Mouse (Mus musculus) spleen, postnatal 36 days (tissue): Measurements from ENCODE around the gene Ddx6.

Experiments used
- DNase-seq, 2 experiments: peaks; one replicate each; pipeline ENCODE4 v3.0.0; 2022; ENCODE audit warnings: low spot score in 2 of 2, mixed read lengths in 1 of 2

Ddx6 gene

DNA sequence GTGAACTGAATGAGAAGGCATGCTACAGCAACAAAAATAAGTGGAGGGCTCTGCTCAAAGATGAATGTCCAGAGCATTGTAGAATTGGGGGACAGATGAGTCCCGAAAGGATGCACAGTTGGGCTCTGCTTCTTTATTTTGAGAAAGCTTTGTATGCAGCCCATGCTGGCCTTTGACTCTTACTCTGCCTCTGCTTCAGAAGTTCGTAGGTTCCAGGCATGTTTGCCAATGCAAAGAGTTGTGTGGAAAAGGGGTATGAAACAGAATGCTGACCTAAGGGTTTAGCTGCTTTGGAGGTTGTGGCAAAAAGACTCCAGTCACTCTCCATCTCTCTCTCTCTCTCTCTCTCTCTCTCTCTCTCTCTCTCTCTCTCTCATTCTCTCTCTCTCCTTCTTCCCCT lies 36.9 kb downstream of the Ddx6 start:
- DNase-seq: no peak

DNA sequence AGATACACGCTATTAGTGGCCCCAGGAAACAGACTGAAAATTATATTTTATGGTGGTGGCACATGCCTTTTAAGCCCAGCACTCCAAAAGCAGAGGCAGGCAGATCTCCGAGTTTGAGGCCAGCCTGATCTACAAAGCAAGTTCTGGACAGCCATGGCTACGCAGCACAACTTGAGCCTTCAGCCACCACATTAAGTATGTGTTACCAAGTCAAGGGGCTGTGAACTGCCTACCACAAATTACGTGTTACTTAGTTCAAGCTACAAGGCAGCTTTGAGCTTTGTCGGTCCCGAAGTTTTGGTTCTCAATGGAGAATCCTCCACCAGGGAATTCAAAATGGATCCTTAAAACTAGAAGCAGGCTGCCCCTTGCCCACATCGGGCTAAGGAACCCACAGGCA lies 38.4 kb downstream of the Ddx6 start:
- DNase-seq: no peak

DNA sequence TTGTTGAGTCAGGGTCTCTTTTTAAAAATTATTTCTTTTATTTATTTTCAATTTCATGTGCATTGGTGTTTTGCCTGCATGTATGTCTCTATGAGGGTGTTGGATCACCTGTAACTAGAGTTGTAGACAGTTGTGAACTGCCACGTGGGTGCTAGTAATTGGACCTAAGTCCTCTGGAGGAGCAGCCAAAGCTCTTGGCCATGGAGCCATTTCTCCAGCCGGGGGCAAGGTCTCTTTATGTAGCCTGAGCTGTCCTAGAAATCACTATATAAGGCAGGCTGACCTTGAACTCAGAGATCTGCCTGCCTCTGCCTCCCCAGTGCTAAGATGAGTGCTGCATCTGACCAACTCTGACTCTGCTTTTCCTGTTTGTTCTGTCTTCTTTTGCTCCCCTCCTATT lies 39.5 kb downstream of the Ddx6 start:
- DNase-seq: no peak

DNA sequence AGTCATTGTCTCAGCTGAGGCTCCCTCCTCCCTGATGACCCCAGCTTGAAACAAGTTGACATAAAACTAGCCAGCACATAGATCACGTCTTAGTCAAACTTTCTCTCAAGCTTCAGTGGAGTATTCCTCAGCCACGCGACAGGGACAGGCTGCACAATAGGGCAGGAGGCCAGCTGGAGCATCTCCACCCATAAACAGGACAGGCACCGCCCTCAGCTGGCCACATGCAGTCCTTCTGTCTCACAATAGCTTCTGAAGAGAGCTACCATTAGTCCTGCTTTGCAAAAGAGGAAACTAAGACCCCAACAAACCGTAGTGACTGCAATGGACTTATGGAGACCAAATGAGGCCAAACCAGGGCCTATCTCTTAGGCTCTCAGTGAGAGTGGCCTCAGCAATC lies 40.8 kb downstream of the Ddx6 start:
- peak; percentile 49 to 51 for DNase-seq

DNA sequence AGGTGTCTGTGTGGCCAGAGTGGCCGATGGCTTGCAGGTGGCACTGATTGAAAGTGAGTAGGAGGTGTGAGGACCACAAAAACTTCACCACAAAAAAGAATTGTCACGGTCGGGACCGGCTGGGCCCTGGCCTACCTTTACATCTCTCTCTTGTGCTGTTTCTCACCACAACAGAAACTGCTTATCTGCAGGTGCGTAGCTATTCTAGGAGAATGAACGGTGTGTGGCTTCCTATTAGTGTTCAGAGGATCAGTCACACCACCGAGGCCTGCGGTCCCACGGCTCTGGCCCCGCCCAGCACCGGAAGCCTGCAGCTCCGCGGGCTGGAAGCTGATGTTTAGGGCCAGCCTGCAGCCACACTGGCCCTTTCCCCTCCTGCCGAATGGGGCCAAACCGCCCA lies 41.2 kb downstream of the Ddx6 start:
- peak; percentile 90 for DNase-seq

DNA sequence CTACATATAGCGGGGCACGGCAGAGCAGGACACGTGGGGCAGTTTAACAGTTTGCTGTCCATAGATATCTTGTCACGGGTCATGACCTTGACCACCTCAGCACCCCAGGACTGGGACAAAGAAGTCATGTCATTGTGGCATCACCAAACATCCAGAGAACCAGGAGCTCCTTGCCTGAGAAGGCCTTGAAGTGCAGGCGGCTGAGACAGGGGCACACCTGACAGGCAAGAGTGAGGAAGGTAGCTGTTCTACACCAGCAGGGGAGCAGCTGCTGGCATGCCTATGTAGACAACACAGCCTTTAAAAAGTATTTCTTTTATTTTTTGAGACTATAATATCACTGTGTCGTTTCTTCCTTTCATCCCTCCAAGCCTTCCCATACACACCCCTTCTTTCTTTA lies 41.7 kb downstream of the Ddx6 start:
- DNase-seq: no peak

DNA sequence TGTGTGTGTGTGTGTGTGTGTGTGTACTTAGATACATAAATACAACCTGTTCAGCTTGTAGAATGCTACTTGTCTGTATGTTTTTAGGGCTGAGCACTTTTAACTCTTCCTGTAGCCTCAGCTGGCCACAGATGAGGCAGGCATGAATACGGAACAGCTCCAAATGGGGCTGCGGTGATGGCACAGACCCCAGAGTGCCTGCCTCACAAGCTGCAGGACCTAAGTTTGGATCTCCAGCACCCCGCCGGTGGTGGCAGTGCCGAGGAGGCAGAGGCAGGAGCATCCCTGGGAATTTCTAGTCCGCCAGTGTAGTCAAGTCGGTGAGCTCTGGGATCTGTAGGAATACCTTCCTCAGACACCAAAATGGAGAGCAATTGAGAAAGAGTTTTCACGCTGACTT lies 42.3 kb downstream of the Ddx6 start:
- no peak for DNase-seq

DNA sequence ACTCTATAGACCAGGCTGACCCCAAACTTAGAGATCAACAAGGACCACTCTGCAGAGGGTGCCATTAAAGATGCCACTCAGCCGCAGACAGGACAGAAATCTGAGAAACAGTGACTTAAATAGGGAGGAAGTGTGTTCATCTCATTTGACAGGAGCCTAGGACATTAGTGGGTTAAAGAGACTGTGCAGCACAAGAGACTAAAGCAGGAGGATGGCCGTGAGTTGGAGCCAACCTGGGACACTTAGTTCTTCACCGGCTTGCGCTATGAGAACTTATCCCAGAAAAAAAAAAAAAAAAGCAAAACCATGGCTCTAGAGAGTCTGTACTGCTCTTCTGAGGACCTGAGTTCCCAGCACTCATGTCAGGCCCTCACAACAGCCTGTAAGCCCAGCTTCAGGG lies 43.0 kb downstream of the Ddx6 start:
- DNase-seq: no peak

DNA sequence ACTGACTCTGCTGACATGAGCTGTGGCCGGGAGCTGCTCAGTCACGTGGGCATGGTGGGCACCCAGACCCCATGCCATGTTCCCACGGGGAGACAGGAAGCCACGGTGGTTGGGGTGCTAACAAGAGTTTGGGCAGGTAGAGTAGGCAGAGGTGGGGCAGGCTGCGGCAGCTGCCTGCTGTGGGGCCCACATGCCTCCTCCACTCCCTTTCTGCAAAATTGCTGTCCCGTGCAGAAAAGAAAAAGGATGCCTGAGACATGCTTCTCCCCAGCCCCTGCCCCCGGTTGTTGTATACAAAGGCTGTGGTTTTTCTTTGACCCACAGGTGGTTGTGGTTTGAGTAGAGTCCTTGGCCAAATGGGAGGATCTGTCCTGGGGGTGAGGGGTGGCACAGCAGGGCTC lies 44.2 kb downstream of the Ddx6 start:
- peak; percentile 50 to 53 for DNase-seq

DNA sequence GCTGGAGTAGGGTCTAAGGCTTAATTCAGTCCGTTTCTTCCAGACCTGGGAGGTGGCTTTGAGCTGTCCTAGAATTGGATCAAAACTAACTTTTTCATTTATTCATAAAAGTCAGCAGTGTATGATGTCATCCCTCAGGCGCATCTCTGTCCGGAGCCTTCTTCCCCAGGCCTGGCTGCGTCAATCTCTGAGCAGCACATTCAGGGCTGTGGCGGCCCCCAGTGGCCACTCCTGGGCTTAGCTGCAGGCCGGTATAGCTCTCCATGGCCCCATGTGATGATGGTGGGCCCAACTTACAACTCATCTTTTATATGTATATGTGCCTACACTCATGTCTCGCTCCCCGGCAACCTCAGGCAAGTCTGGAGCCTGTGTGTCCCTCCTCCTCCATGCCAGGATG lies 47.3 kb downstream of the Ddx6 start:
- peak; percentile 73 to 75 for DNase-seq

DNA sequence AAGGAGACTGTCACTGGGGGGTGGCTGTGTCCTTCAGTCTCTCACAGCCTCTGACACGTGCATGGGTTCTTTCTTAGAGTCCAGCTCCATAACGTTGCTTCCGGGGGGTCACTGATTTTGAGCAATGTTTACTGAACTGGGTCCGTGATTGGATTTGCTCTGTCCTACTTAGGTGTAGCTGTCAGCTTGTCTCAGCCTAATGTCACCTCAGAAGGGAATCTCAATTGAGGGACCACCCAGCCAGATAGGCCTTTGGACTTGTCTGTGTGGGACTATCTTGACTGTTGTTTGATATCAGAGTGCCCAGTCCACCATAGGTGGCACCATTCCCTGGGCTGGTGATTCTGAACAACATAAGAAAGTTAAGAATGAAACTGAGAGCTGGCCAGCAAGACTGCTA lies 49.2 kb downstream of the Ddx6 start:
- DNase-seq: no peak

DNA sequence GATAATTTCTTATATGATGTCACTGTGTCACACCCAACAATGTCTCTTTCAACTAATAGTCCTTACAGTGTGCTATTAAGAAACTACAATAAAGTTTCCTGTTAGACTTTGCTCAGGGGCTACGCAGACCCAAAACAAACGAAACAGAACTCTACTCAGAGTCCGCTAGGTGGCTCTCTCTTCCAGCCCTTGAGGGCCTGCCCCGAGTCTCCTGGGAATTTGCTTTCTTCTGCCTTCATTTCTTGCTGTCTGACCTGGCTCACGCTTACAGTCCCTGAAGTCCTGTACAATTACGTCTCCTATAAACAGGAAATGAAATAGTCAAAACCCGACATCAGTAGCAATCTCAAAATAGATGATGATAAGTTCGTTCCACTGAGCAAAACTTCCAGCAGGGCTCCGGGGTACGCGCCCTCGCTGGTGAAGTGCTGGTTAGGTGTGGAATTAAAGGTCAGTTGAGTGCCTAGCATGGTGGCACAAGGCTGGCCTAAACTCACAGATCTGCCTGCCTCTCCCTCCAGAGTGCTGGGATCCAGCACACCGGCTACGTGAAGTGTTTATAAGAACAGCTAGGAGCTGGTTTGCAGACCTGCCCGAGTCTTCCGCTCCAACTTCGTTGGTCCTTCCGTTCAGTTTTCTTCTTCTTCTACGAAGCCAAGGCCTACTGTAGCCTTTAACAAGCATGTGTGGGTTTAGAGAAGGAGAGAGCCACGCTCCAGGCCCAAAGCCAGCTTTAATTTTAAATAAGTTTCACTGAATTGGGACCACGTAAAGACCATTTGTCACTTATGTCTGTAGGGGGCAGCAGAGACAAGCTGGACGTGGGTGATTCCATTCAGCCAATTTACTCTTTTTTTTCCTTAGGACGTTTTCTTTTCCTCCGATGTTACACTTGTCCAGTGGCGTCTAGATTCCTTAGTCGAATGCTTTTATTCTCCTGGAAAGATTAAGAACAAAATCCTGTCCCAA lies 50.7 kb downstream of the Ddx6 start:
- peak; percentile 74 to 82 for DNase-seq

DNA sequence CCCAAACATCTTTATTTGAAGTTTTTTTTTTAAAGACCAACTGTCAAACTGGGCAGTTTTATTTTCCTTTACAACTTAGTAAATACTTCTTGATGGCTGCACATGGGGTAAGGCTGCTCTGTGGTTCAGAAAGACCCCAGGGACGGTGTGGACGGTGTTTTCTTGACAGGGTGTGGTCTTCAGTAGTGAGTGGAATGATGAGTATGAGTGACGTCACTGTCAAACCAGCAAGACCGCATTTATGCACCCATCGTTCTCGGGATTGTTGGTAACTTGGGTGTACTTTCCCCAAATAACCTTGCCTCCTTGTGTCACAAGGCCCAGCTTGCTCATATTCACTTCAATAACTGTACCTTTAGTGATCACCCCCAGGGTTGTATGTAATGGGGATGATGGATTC lies 59.0 kb downstream of the Ddx6 start:
- DNase-seq: no peak

DNA sequence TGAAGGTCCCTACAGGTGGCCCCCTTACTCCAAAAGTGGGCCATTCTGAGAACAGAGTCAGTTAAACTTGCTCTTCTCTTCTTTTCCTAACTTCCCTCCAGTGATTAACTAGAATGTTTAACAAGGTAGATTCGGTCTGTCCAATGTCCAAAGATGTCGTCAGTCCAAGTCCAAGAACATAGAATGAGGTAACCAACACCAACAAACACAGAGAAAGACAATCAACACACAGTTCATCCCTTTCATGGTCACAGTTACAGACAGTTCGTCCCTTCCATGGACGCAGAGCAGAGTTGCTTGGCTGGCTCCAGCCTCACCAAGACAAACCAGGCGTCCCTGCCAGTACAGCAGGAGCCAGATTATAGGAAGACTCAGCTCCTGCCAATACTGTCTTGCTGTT lies 66.7 kb downstream of the Ddx6 start:
- DNase-seq: no peak

DNA sequence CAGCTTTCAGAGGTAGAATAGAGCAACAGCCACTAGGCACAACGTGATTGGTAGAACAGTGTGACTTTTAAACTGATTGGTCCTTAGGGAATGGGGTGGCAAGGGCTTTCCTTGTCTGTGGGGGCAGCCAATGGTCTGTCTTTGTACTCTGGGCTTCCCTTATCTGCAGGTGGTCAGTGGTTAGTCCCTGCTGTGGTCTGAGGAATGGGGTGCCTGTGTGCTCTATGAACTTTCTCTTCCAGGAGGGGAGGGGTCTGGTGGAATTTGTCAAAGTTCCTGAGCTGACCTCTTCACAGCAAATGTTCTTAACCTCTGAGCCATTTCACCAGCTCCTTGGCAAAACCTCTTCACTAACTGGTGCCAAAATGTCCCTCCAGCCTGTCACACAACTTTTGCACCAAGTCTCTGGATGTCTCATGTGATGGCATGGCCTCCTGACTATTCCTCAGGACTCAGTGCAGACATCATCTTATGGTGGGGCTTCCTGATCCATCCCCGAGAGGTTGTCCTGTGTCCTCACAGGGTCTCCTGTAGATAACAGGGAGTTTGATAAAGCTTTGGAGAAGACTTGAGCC lies 67.7 kb downstream of the Ddx6 start:
- no peak for DNase-seq

DNA sequence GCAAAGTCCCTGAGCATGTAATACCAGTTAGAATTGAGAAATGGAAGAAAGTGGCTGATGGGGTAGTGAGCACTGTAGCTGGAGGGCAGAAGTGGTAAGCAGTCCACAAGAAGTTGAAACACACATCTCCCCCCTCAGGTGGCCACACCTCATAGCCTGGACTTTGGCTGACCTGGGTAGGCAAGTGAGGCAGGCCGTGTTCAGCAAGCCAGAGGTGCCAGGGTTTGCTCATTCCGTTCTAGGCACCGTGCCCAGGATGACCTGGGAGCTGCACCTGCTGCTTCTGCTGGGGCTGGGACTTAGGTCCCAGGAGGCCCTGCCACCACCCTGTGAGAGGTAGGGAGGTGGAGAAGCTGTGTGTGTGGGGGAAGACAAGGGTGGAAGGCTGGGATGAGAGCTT lies 68.3 kb downstream of the Ddx6 start, which contains the start of gene Treh:
Treh (plus strand) TSS at position 229 of the 400 bp plus-strand sequence.
- no peak for DNase-seq

DNA sequence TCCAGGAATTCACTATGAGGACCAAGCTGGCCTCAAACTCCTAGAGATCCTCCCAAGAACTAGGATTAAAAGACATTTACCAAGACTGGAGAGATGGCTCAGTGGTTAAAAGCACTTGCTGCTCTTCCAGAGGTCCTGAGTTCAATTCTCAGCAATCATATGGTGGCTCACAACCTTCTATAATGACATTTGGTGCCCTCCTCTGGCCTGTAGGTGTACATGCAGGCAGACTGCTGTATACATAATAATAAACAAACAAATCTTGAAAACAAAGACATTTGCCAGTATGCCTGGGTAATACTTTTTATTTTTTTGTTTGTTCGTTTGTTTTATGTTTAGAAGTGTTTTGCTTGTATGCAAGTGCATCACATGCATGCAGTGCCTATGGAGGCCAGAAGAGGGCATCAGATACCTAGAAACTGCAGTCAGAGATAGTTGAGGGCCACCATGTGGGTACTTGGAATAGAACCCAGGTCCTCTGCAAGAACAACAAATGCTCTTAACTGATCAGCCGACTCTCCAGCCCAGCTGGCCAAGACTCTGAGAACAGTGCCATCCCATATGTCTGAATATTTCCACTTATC lies 73.7 kb downstream of the Ddx6 start:
- no peak for DNase-seq

DNA sequence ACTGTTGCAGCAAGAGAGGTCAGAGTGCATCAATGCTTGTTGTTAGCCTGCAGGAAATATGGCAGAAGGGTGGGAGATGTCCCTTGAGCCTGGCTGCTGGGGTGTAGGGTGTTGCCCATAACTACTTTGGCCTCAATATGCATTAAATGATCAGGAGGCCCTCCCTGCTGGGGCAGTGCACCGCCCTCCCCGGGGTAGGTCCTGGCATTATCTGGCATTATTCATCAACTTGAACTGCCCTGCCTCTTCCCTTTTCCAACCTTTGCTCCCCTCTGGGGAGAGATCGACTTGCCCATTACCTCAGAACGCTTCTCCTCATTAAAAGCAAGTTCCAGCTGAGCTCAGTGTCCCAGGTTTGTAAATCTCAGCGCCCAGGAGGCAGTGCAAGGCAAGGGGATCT lies 74.9 kb downstream of the Ddx6 start:
- DNase-seq: no peak

DNA sequence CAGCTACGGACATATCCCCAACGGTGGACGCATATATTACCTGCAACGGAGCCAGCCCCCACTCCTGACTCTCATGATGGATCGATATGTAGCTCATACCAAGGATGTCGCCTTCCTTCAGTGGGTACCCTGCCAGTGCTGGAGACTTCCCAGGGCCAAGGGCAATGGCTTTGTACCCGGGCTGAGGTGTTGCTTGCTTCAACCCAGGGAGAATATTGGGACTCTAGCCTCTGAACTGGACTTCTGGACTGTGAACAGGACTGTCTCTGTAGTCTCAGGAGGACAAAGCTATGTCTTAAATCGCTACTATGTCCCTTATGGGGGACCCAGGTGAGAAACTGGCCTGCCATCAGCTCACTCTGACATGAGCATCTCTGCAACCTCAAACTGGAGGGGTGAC lies 78.4 kb downstream of the Ddx6 start:
- no peak for DNase-seq

DNA sequence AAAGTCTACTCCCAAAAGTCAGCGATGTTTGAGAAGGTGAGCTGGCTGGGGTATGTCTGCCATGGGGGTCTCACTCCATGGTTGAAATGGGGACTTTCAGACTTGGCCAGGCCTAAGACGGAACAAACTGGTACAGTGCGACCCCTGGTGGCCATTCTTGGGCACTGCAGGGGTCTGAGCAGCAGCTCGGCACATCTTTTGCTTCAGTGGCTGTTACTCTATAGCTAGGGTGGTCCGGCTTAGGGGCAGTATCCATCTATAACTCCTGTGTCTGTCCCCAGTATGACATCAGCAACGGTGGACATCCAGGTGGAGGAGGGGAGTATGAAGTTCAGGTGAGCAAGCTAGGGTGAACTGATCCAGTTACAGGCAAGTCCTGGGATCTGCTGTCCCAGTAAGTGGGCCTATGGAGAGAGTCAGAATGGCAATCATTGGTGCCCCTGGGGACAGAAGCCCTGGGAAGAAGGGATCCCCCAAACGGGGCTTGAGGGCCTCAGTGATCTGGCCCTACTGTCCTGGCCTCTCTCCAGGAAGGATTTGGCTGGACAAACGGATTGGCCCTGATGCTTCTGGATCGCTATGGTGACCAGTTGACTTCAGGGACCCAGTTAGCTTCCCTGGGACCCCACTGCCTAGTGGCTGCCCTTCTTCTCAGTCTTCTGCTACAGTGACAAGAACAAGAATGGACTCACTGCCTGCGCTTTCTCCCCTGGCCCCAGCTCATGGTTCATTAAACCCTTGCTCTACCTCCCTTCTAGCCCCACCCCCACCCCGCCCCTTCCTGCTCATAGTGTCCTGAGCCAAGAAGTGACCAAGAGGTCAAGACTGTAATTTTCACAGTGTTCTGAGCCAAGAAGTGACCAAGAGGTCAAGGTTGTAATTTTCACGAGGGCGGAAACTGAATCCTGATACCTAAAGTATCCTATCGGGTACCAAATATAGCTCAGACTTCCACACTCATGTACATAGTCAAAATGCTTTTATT lies 80.9 kb downstream of the Ddx6 start:
- peak; percentile 42 to 51 for DNase-seq

DNA sequence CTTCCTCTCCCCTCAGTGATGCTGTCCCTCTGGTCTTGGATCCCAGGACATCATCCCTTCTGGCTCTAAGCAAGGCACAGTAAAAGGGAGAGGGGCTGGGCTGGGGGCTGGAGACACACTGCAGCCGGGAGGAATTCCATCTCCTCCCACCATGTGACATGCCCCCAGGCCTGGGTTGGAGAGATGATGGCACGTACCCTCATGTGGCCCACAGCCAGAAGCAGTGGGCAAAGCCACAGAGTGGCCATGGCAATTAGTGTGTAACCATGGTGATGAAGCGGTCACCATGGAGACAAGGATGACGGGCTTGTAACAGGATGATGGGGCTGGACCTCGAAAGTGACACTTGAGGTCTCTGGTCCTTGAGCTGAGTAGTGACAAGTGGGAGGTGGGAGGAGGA lies 81.9 kb downstream of the Ddx6 start:
- DNase-seq: no peak

DNA sequence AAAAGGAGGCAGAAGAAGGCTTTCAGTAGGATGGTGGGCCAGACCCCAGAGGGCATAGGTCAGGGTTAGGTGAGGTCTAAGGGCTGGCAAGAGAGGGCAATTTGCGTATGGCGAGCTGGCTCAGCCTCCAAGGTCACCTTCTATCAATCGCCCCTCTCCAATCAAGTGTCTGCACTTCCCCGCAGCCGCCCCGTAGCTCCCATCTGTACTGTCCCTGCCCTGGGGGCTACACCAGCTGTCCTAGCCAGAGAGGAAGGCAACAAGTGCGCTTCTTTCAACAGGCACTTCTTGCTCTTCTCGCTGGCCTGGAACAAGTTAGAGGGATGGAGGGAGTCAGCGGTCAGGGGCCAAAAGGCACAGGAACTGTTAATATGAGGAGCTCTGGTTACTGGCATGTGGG lies 83.3 kb downstream of the Ddx6 start:
- DNase-seq: no peak
